Mouse (Mus musculus) heart, adult 10 weeks (tissue): Measurements from ENCODE around the gene Igfbp4. TPM values are rescaled to one million over a fixed set of nuclear protein-coding genes. Genes with fewer than 3 reads are reported as not detected.

Experiments
- polyA plus RNA-seq: library from polyadenylated mRNA; stranded (reverse); fragments of 350-450 nt; fragmentation: Illumina TruSeq; extraction: RNeasy Lipid Tissue Mini Kit (QIAGEN cat#74804); gene quantifications from one replicate; pipeline ENCODE4 v1.2.3, GENCODE M21; 2014; ENCODE audit warnings: low read depth, low replicate concordance

Igfbp4 gene
- polyA plus RNA-seq: 96.6 TPM

DNA sequence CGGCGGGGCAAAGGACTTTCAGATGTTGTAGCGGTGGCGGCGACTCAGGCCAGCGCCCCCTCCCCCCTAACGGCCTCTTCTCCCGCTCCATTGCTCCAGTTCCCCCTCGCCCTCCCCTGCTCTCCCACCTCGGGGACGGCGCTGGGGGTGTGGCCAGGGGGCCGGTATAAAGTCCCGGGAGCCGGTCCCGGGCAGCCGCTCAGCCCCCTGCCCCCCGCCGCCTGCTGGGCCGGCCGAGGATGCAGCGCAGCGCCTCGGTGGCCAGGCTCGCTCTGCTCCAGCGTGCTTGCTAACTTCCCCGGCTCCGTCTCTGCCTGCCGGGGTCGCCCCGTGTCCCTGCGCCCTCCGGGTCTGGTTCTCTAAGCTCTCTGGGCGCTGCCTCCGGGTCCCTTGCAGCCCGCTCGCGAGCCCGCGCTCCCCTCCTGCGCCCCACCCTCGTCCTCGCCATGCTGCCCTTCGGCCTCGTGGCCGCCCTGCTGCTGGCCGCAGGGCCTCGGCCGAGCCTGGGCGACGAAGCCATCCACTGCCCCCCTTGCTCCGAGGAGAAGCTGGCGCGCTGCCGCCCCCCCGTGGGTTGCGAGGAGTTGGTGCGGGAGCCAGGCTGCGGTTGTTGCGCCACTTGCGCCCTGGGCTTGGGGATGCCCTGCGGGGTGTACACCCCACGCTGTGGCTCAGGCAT is at the start of gene Igfbp4:
Gene Igfbp4, plus strand, starts transcription at position 194 of the 679 bp plus-strand sequence.

DNA sequence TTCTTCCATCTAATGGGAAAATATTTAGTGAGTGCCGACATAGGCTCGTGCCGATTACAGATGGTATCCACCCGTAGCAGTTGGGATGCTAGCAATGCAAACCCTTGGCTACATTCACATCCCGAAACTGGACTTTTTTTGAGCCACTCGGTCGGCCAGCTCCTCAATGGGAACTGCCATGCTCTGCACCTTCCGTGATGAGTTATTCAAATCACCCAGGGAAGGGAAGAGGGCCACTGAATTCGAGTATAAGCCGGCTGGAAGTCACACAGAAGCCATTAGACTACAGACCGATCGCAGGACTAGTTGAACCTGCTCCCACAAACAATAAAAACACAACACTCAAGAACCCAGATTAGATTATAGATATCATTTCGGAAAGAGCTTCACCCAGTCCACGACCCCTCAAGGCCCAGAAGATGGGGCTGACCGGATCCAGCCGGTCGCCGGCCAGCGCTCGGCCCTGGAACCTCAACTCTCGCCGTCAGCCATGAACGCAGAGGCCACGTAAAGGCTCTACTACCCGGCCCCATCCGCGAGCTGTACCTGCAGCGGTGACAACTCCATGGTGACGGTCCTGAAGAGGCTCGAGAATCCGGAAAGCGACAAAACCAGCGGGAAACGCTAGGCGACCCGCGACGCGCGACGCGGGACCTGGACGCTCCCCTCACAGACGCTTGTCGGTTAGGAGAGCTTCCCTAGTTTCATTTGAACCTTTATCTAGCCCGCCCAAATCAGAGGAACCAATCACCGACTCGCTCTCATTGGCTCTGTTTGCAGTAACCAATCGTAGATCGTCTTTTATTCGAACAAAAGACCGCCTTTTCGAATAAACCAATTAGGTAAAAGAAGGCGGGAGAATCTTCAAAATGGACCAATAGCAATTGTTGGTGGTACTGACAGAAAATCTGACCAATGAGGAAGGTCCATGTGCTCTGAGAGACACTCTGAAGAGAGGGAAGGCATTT is 17.3 kb upstream of the Igfbp4 start, which contains the start of gene Top2a:
Gene Top2a, minus strand, starts transcription at position 690 of the 968 bp plus-strand sequence.

DNA sequence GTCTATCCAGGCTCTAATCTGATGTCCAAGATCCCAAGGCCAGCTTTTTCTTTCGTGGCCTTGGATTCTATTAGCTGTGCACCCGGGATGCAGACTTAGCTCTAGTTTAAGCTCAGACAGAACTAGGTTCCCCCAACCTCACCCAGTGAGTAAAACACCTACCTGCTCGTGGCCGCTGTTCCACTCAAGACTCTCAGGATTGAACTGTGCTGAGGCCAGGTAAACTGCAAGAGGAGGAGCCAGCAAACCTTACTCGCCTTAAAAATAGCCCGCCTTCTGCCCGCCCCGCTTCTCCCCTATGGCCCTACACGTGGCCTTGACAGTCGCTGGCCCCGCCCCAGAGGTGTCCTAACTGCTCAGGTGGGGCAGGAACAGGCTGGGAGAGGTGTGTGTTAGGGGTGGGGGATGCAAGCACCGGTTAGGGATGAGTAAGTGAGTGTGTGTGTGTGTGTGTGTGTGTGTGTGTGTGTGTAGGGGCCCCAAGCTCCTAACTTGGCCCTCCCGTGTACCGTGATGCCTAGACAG is 48.1 kb downstream of the Igfbp4 start, which contains the start of gene Tns4:
Gene Tns4, minus strand, starts transcription at position 230 of the 525 bp plus-strand sequence.

Other genes with a start within 250 kb of the Igfbp4 start
- 72.5 TPM for gene Msl1, start 245.7 kb upstream of the Igfbp4 start, polyA plus RNA-seq
- 20.0 TPM for gene Casc3, start 236.3 kb upstream of the Igfbp4 start, polyA plus RNA-seq
- gene Rapgefl1, start 204.5 kb upstream of the Igfbp4 start, polyA plus RNA-seq: 2.1 TPM
- 5.2 TPM for gene Wipf2, start 177.6 kb upstream of the Igfbp4 start, polyA plus RNA-seq
- 0.29 TPM for gene Cdc6, start 133.4 kb upstream of the Igfbp4 start, polyA plus RNA-seq
- gene Rara, start 113.4 kb upstream of the Igfbp4 start, polyA plus RNA-seq: 8.3 TPM
- gene Gjd3, start 58.2 kb upstream of the Igfbp4 start, polyA plus RNA-seq: not detected
- gene Top2a, start 17.1 kb upstream of the Igfbp4 start, polyA plus RNA-seq: 0.60 TPM
- gene Tns4, start 48.1 kb downstream of the Igfbp4 start, polyA plus RNA-seq: 0.42 TPM
- 0.52 TPM for gene Ccr7, start 113.8 kb downstream of the Igfbp4 start, polyA plus RNA-seq
- 75.9 TPM for gene Smarce1, start 189.8 kb downstream of the Igfbp4 start, polyA plus RNA-seq
- 20.8 TPM for gene Krt222, start 202.8 kb downstream of the Igfbp4 start, polyA plus RNA-seq
- not detected for gene Krt24, start 244.0 kb downstream of the Igfbp4 start, polyA plus RNA-seq